Mouse (Mus musculus) splenic B cell, adult 2 months (primary cell): Measurements from ENCODE around the gene Sh3bgrl3.
A peak's percentile ranks its signal among the peaks of the same experiment; 100 is the strongest.

Experiments
- DNase-seq: peaks from one replicate; pipeline ENCODE4 v3.0.0-alpha.2; 2011; ENCODE audit warnings: low read depth, low spot score
- H3K27me3 ChIP-seq: 2 replicates; pipeline ENCODE4 v1.6.1; 2012; ENCODE audit warnings: mild to moderate bottlenecking, low read length, moderate library complexity, mixed read lengths; ENCODE audit not compliant: control insufficient read depth, poor library complexity, insufficient read depth, severe bottlenecking
- H3K36me3 ChIP-seq: 2 replicates; pipeline ENCODE4 v1.6.1; 2012; ENCODE audit warnings: mild to moderate bottlenecking, low read length, moderate library complexity, mixed read lengths; ENCODE audit not compliant: control insufficient read depth, poor library complexity, insufficient read depth, severe bottlenecking

Gene Sh3bgrl3

DNA sequence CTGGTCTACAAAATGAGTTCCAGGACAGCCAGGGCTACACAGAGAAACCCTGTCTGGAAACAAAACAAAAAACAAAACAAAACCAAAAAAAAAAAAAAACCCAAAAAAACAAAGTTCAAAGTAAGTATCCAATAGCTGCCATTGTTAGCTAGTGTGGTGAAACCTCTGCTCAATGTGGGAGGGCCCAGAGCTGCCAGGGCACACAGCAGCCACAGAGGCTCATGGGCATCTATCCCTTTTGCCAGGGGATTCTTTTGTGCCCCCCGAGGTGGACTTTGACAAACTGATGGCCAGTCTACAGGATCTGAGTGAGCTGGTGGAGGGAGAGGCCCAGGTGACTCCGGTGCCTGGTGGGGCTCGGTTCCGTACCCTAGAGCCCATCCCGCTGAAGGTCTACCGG is 5.4 kb downstream of the Sh3bgrl3 start:
- DNase-seq = no peak
- Histone ChIP-seq H3K27me3 (no peaks in the 10 kb centered on the region), H3K36me3 (peaks cover 5% of the 10 kb centered on the region)

DNA sequence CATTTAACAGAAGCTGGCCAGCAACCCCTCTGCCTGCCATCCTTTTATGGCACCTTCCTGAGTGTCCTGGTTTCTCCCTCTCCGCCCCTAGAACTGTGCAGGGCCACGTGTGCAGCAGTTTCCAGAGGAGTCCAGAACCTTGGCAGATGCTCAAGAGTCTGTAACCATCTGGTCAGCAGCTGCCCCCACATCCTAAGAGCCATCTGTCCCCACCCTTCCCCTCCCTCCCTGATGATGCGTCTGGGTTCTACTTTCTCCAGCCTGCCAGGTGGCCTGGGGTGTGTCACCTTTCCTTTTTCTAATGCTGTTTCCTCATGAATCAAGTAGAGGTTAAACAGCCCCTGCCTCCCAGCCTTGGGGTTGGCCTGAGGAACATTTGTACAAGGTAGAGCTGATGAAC is 6.3 kb downstream of the Sh3bgrl3 start:
- Histone ChIP-seq H3K27me3 (no peaks in the 10 kb centered on the region), H3K36me3 (peaks cover 3% of the 10 kb centered on the region)
- DNase-seq = no peak

DNA sequence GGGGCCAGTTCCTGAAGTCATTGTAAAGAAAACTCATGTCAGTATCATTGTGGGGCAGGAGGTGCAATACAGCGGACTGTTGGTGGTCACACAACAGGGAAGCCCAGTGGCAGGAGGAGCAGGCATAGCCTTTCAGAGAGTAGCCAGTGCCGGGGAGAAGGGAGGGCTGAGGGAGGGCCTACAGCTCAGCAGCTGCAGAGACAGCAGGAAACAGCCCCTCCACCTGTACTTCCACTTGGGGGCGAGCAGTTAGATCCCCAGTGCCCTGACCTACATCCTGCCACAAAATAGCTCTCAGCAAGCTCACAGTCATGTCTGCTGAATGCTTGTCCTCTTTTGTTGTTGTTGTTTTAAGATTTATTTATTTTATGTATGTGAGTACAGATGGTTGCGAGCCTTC is 7.0 kb downstream of the Sh3bgrl3 start:
- Histone ChIP-seq H3K27me3 (no peaks in the 10 kb centered on the region), H3K36me3 (peaks cover 3% of the 10 kb centered on the region)
- DNase-seq = peak; percentile 67

DNA sequence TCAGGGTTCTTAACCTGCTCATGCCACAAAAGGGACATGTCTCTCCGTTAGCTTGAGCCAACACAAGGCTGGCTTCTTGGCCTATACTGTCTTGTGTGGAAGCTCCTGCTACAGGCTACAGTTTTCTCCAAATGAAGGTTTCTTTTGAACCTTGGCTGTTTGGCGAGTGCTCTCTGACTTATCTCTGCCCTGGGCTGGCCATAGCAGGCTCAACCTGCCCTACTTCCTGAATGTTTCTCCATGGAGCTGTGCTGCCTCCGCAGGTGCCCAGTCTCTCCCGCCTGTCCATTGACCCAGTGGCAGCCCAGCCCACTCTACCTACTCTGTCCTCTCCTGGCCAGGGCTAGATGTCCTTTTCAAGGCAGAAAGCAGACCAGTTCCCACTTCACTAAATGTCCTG is 7.7 kb downstream of the Sh3bgrl3 start:
- no peaks in the 10 kb centered on the region for H3K27me3 ChIP-seq
- no peak for DNase-seq
- peaks cover 3% of the 10 kb centered on the region for H3K36me3 ChIP-seq

DNA sequence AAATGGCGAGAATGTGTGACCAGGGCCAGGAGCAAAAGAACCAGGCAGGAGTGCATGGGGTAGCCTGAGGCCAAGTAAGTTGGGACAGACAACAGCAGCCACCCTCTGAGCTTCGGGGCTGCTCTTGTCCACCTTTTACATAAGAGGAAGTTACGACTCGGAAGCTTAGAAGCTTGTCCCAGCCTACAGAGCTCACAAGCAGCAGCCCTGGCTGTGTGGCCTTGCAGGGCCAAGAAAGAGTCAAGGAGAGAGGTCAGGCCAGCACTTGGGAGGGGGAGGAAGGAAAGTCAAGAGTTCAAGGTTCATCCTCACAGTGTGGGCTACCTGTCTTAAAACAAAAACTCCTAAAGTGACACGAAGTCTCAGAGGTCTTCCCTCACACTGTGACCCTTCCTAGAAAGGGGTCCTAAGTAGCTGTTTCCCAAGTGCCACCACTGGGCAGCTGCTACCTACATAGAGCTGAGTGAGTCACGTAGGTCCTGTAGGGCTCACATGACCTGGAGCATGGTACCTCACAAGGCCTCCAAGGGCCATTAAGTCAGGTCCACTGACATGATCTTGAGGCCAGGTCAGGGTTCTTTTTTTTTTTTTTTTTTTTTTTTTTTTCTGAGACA is 8.3 kb downstream of the Sh3bgrl3 start:
- H3K27me3 ChIP-seq = no peaks in the 10 kb centered on the region

DNA sequence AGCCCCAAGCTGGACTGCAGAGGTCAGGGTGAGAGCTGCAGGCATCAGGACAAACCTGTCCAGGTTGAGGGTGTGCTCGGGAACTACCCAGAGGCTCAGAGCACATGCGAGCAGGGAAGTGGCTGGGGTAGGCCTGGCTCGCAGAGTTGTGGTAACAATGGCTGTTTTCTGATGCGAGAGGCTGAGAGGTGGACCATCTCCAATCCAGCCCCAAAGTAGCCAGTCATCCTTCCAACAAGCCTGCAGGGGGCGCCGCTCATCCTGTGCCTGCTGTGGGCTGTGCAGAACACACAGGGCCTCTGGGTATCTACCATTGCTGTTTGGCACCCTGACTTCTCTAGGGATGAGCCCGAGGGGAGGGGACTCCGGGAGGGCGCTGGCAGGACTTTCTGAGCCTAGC is 8.9 kb downstream of the Sh3bgrl3 start:
- peak; percentile 66 for DNase-seq
- Histone ChIP-seq H3K36me3 (no peaks in the 10 kb centered on the region), H3K27me3 (no peaks in the 10 kb centered on the region)

More for the DNA sequence above, 8.3 kb downstream of the Sh3bgrl3 start:
- no peaks in the 10 kb centered on the region for H3K36me3 ChIP-seq
- DNase-seq = peak; percentile 63

DNA sequence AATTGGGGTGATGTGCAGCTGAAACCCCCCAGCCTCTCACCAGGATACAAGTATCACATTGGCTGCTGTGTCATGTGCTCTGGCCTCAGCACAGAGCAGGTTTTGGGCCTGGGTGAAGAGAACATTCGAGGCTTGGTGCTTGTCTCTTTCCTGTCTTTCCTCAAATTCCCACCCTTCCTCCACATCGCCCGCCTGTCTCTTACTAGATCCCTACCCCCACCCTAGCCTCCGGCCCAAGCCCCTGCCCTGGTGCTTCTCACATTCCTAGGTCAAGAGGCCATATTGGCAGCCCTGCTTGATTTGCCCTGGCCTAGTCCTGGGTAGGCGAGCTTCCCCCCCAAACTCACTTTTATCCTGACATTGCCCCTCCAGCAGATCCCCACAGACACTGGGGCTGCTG is 9.5 kb downstream of the Sh3bgrl3 start:
- no peaks in the 10 kb centered on the region for H3K27me3 ChIP-seq
- no peak for DNase-seq
- no peaks in the 10 kb centered on the region for H3K36me3 ChIP-seq

DNA sequence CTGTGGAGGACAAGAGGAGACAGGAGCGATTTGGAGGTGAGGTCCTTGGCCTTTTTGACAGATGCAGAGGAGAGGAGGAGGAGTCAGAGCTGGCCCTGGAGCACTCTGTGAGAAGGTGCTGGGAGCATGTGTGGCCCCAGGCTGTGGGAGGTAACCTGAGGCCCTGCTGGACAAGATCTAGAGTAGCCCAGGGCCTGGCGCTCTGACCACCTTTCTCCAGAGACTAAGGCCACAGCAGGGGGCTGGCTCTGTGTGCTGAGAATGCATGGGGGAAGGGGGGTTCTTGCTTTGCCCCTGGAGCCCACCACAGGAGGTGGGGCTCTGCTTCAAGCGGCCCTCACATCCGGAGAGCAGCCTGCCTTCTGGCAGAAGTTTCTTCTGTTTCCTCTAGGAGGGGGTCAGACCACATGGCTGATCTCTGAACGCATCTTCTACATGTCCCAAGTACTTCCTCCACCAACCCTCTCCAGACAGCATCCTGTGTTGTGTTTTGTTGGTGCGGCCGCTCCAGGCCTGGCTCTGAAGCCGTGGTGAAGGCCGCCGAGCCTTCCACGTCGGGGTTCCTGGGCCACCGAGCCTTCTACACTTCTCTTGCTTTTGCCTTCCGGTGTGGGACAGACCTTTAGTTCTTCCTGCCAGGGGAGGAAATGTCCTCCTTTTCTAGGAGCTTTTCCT is 10.3 kb downstream of the Sh3bgrl3 start:
- no peaks in the 10 kb centered on the region for H3K27me3 ChIP-seq
- peak; percentile 57 for DNase-seq
- no peaks in the 10 kb centered on the region for H3K36me3 ChIP-seq

DNA sequence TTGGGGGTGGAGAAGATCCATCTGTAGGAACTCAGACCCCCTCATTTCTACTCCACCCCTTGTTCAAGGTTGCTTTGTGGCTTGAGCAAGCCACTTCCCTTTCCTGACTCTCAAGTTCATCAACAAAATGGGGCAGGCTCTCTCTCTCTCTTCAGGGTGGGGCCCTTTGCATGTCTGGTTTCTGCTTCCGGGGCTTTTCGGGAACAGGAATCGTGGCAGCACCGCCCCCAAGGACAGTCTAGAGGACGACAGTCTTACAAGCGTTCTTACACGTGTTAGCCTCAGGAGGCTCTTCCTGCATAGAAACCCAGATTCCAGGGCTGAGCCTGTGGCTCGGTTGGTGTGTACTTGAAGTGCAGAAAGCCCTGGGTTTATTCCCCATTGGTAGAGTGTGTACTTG is 11.6 kb downstream of the Sh3bgrl3 start:
- peak; percentile 90 for DNase-seq
- no peaks in the 10 kb centered on the region for H3K36me3 ChIP-seq
- no peaks in the 10 kb centered on the region for H3K27me3 ChIP-seq

DNA sequence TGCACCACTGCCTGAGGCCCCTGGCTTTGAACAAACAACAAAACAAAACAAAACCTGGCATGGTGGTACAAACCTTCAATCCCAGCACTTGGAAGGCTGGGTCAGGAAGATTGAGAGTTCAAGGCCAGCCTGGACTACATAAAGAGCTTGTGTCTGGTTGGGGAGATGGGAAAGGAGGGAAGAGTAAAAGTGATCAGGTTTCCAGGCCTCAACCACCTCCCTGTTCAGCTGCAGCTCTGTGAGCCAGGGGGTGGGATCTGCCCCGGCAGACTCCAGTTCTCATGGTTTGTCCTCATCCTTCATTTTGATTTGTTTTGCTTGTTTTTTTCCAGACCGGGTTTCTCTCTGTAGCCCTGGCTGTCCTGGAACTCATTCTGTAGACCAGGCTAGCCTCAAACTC is 12.1 kb downstream of the Sh3bgrl3 start:
- no peaks in the 10 kb centered on the region for H3K27me3 ChIP-seq
- no peaks in the 10 kb centered on the region for H3K36me3 ChIP-seq
- no peak for DNase-seq

DNA sequence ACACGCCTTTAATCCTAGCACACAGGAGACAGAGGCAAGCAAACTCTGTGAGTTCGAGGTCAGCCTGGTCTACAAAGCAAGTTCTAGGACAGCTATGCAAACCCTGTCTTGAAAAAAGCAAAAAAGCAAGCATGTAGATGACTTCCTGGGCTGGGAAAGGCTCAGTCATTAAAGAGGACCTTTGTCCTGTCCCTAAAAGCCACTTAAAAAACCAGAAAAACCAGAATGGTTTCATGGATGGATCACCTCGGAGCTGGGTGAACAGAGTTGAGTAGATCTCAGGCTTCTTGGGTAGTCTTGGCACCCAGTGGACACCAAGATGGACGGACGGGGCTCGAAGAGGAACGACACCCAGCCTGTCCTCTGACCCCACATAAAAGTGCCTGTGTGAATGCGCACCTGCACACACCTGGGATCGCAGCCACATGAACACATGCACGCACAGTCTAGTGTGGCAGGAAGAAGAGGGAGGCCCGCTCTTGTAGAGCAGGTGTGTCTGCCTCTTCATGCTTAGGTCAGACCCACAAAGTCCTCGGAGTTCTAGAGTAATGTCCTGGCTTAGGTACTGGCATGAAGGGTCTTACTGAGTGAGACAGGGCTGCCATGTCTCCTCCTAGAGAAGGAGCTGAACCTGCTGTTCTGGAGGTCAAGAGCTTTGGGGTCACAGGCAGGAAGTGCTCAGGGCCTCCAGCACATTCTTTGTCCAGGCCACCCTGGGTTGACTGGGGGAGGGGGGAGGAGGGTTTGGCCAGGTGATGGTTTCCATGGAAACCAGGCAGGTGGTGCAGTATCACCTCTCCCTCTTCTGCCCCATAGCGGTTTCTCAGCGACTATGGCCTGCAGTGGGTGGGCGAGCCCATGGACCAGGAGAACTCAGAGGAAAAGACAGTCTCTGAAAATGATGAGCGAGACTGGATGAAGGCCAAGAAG is 13.1 kb downstream of the Sh3bgrl3 start:
- DNase-seq = no peak
- H3K27me3 ChIP-seq = no peaks in the 10 kb centered on the region
- H3K36me3 ChIP-seq = no peaks in the 10 kb centered on the region

DNA sequence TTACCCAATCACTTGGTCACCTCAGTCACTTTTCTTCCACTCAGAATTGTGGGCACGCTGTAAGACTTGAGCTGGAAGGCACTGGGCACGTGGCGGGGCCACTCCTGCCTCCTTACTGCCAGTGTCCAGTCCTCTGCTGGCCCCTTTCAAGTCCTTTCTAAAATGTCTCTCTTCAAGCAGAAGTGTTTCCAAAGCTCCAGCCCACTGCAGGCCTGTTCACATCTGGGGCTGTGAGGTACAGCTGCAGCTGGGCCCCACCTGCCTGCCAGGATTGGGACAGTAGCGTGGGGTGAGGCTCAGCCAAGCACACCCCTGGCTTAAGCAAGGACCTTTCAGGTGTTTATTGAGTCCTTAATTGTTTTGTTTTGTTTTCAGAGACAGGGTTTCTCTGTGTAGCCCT is 14.6 kb downstream of the Sh3bgrl3 start:
- DNase-seq = no peak
- no peaks in the 10 kb centered on the region for H3K36me3 ChIP-seq
- H3K27me3 ChIP-seq = no peaks in the 10 kb centered on the region

DNA sequence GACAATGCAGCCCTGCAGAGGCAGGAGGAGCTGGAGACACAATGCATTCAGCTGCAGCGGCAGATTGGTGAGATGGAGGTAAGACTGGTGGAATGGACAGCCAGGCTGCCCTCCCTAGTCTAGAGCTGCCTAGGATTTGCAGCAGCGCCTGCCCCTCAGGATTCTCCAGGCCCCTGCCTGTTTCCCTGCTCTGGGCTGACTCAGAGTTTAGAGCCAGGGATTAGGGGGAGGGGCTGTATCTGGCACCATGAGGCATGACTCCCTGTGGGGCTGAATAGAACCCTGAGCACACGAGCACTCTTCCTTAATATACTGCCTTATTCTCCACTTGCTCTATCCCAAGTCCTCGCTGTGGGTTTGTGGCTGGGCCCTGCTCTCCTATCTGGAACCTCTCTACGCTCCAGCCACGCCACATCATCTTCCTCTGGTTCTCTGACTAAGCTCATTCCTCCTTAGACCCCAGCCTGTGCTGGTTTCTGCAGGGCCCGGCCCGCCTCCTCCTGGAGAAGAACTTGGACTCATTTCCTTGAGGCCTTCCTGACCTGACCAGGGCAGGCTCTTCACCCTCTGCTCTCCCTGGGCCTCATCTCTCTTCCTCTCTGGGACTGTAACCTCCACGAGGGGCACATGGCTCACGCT is 15.1 kb downstream of the Sh3bgrl3 start:
- no peaks in the 10 kb centered on the region for H3K36me3 ChIP-seq
- H3K27me3 ChIP-seq = no peaks in the 10 kb centered on the region
- DNase-seq = no peak

DNA sequence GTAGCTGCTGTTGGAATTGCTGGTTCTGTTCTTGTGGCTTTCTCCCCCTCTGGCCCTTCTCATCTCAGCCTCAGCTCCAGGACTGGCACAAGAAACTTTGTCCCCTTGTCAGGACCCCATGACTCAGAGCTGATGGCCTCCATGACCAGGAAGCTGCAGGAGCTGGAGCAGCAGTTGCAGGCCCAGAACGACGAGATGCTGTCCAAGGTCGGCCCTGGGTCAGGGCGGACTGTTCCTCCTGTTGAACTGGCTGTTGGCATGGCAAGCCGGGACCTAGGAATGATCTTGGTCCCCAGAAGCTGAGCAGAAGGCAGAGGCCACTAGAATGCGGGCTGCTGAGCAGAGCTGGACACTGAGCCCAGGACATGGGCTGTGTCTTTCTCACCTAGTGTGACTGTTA is 16.2 kb downstream of the Sh3bgrl3 start:
- Histone ChIP-seq H3K36me3 (no peaks in the 10 kb centered on the region), H3K27me3 (no peaks in the 10 kb centered on the region)
- DNase-seq = no peak

DNA sequence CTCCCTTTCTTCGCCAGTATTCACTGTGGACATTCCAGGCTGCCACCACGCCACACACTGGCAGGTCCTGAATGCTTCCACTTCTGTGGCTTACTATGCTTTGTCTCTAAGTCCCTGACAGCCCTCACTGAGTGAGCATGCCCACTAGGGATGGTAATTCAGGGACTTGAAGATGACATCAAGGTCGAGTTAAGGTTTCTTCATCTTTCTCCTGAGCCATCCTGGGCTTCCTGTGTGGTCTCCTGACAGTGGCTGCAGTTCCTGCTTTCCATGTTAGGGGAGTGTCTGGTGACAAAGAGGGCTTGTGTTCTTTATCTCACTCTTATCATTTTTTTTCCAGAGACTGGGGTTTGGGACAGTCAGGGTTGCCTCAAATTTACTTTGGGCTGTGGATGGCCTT is 17.9 kb downstream of the Sh3bgrl3 start:
- no peaks in the 10 kb centered on the region for H3K36me3 ChIP-seq
- DNase-seq = no peak
- no peaks in the 10 kb centered on the region for H3K27me3 ChIP-seq
